Mouse (Mus musculus): ENCODE data around the gene Tlnrd1. TPM values are rescaled to one million over a fixed set of nuclear protein-coding genes. Genes with fewer than 3 reads are reported as not detected.
A peak's percentile ranks its signal among the peaks of the same experiment; 100 is the strongest.

The Tlnrd1 gene
- total RNA-seq, 2 experiments from 2014 or later = 8.3 TPM

GRCm38 (mm10) chr7:83884921-83885532 lies 922 bp upstream of the Tlnrd1 start:
- DNase-seq = peak in 1 of 2 experiments; percentile 30

GRCm38 (mm10) chr7:83883276-83884020 lies 657 bp downstream of the Tlnrd1 start:
- peak; percentile 77 to 86 for DNase-seq

GRCm38 (mm10) chr7:83882633-83883275 lies 1.4 kb downstream of the Tlnrd1 start:
- peak; percentile 65 to 68 for DNase-seq

- peak in 1 of 2 experiments; percentile 22 for DNase-seq
Measured at GRCm38 (mm10) chr7:83882150-83882632, 1.9 kb downstream of the Tlnrd1 start.

GRCm38 (mm10) chr7:83878676-83879448 lies 5.2 kb downstream of the Tlnrd1 start:
- DNase-seq = no peak

GRCm38 (mm10) chr7:83877088-83877487 lies 7.0 kb downstream of the Tlnrd1 start:
- DNase-seq = no peak

- DNase-seq = no peak
Measured at GRCm38 (mm10) chr7:83869839-83870543, 14.1 kb downstream of the Tlnrd1 start.

GRCm38 (mm10) chr7:83868200-83868599 lies 15.9 kb downstream of the Tlnrd1 start:
- DNase-seq = no peak

GRCm38 (mm10) chr7:83863554-83863953 lies 20.6 kb downstream of the Tlnrd1 start:
- DNase-seq = no peak

GRCm38 (mm10) chr7:83859378-83860083 lies 24.6 kb downstream of the Tlnrd1 start:
- peak; percentile 53 to 82 for DNase-seq

- DNase-seq = no peak
Measured at GRCm38 (mm10) chr7:83857921-83858320, 26.2 kb downstream of the Tlnrd1 start.

GRCm38 (mm10) chr7:83857208-83857488 lies 27.0 kb downstream of the Tlnrd1 start:
- no peak for DNase-seq

GRCm38 (mm10) chr7:83856353-83857207 lies 27.5 kb downstream of the Tlnrd1 start:
- DNase-seq = peak; percentile 34 to 41

GRCm38 (mm10) chr7:83855203-83855602 lies 28.9 kb downstream of the Tlnrd1 start:
- DNase-seq = no peak

- DNase-seq = no peak
Measured at GRCm38 (mm10) chr7:83852381-83853380, 31.4 kb downstream of the Tlnrd1 start.

GRCm38 (mm10) chr7:83851569-83852380 lies 32.3 kb downstream of the Tlnrd1 start:
- no peak for DNase-seq

- DNase-seq = no peak
Measured at GRCm38 (mm10) chr7:83847187-83848075, 36.7 kb downstream of the Tlnrd1 start.

All from heart, adult 18-20 months (tissue).